Mouse (Mus musculus): ENCODE measurements around the gene Knop1. TPM values are rescaled to one million over a fixed set of nuclear protein-coding genes. Genes with fewer than 3 reads are reported as not detected.

The Knop1 gene
- 10 to 100 TPM; 14.6 to 15.3 TPM for total RNA-seq (2021)

- no peak for DNase-seq (ENCODE audit: low spot score)
- intact Hi-C loops (cut with DNase I): loop anchor here (5.0 kb wide), 1 partner anchor 71 kb away; no protein-coding TSS in a partner anchor
Observed at GRCm38 (mm10) chr7:118855877-118856304, at the start of gene Knop1. Gene Knop1, minus strand, starts transcription at chr7:118856254.

- no peak for DNase-seq (ENCODE audit: low spot score)
- intact Hi-C loops (cut with DNase I): no loop called here
Observed at GRCm38 (mm10) chr7:118904530-118904929, 48.5 kb upstream of the Knop1 start.

GRCm38 (mm10) chr7:118903879-118904278 is 47.8 kb upstream of the Knop1 start:
- DNase-seq (ENCODE audit: low spot score): no peak
- intact Hi-C loops (cut with DNase I): no loop called here

GRCm38 (mm10) chr7:118902944-118903343 is 46.9 kb upstream of the Knop1 start:
- intact Hi-C loops (cut with DNase I): no loop called here
- DNase-seq (ENCODE audit: low spot score): no peak

- DNase-seq (ENCODE audit: low spot score): no peak
- intact Hi-C loops (cut with DNase I): no loop called here
Observed at GRCm38 (mm10) chr7:118900090-118900489, 44.0 kb upstream of the Knop1 start.

GRCm38 (mm10) chr7:118898063-118898462 is 42.0 kb upstream of the Knop1 start:
- DNase-seq (ENCODE audit: low spot score): no peak
- intact Hi-C loops (cut with DNase I): no loop called here

- DNase-seq (ENCODE audit: low spot score): no peak
- intact Hi-C loops (cut with DNase I): no loop called here
Observed at GRCm38 (mm10) chr7:118895469-118896450, 39.7 kb upstream of the Knop1 start.

- no peak for DNase-seq (ENCODE audit: low spot score)
- intact Hi-C loops (cut with DNase I): no loop called here
Observed at GRCm38 (mm10) chr7:118889046-118889680, 33.1 kb upstream of the Knop1 start.

GRCm38 (mm10) chr7:118887303-118888055 is 31.4 kb upstream of the Knop1 start:
- DNase-seq (ENCODE audit: low spot score): no peak
- intact Hi-C loops (cut with DNase I): no loop called here

GRCm38 (mm10) chr7:118884969-118885368 is 28.9 kb upstream of the Knop1 start:
- no peak for DNase-seq (ENCODE audit: low spot score)
- intact Hi-C loops (cut with DNase I): no loop called here

GRCm38 (mm10) chr7:118883957-118884356 is 27.9 kb upstream of the Knop1 start:
- intact Hi-C loops (cut with DNase I): no loop called here
- no peak for DNase-seq (ENCODE audit: low spot score)

- intact Hi-C loops (cut with DNase I): no loop called here
Observed at GRCm38 (mm10) chr7:118879466-118880029, 23.5 kb upstream of the Knop1 start.

GRCm38 (mm10) chr7:118865362-118865761 is 9.3 kb upstream of the Knop1 start:
- intact Hi-C loops (cut with DNase I): no loop called here
- DNase-seq (ENCODE audit: low spot score): no peak

More at GRCm38 (mm10) chr7:118879466-118880029, 23.5 kb upstream of the Knop1 start:
- DNase-seq (ENCODE audit: low spot score): no peak

- intact Hi-C loops (cut with DNase I): loop anchor here (5.0 kb wide), 1 partner anchor 69 kb away; no protein-coding TSS in a partner anchor
Observed at GRCm38 (mm10) chr7:118858640-118859039, 2.6 kb upstream of the Knop1 start.

GRCm38 (mm10) chr7:118855171-118855876 is 730 bp downstream of the Knop1 start, which contains the start of gene Iqck:
Gene Iqck, plus strand, starts transcription at chr7:118855752.
- intact Hi-C loops (cut with DNase I): loop anchor here (5.0 kb wide), 1 partner anchor 72 kb away; no protein-coding TSS in a partner anchor
- peak; percentile 81 for DNase-seq (ENCODE audit: low spot score)

More at GRCm38 (mm10) chr7:118858640-118859039, 2.6 kb upstream of the Knop1 start:
- no peak for DNase-seq (ENCODE audit: low spot score)

GRCm38 (mm10) chr7:118854606-118855005 is 1.4 kb downstream of the Knop1 start:
- intact Hi-C loops (cut with DNase I): loop anchor here (5.0 kb wide), 3 partner anchors 73 to 138 kb away; no protein-coding TSS in a partner anchor

GRCm38 (mm10) chr7:118852611-118853010 is 3.4 kb downstream of the Knop1 start:
- intact Hi-C loops (cut with DNase I): loop anchor here (5.0 kb wide), 2 partner anchors 85 to 140 kb away; no protein-coding TSS in a partner anchor
- no peak for DNase-seq (ENCODE audit: low spot score)

More at GRCm38 (mm10) chr7:118854606-118855005, 1.4 kb downstream of the Knop1 start:
- DNase-seq (ENCODE audit: low spot score): no peak

- no peak for DNase-seq (ENCODE audit: low spot score)
- intact Hi-C loops (cut with DNase I): loop anchor here (5.0 kb wide), 2 partner anchors 84 to 141 kb away; no protein-coding TSS in a partner anchor
Observed at GRCm38 (mm10) chr7:118851571-118851970, 4.5 kb downstream of the Knop1 start.

Data from heart, postnatal 25 days (tissue).